Mouse (Mus musculus): ENCODE measurements around the gene Ndufc2. TPM values are rescaled to one million over a fixed set of nuclear protein-coding genes. Genes with fewer than 3 reads are reported as not detected.

Ndufc2 gene
- polyA plus RNA-seq, 1 experiment from 2014 or later: 535 TPM

GRCm38 (mm10) chr7:97414915-97415687 lies 15.3 kb downstream of the Ndufc2 start:
- H3K4me2 ChIP-seq (replicated peaks; ENCODE audit: low read depth, low read length): no peak overlapping the region
- 48% methylated on average over 9 of the region's 9 CpGs for WGBS
- H3K4me3 ChIP-seq (ENCODE audit: low read depth, low read length): no peak overlapping the region
- ATAC-seq (no peak), DNase-seq (ENCODE audit: low spot score) (no peak)
- no peaks in the 10 kb centered on the region for H3K9me3 ChIP-seq (ENCODE audit: low read length)
- peaks cover 6% of the 10 kb centered on the region; the same call in 1 of the 2 replicates for H3K36me3 ChIP-seq (ENCODE audit: insufficient read depth, low read length)
- TF ChIP-seq EP300 (IDR thresholded peaks at IDR 0.05) (no peak), CTCF (IDR thresholded peaks at IDR 0.05) (no peak)
- no peaks in the 10 kb centered on the region for H3K4me1 ChIP-seq (ENCODE audit: insufficient read depth, low read depth, low read length)
- H3K27me3 ChIP-seq (replicated peaks; ENCODE audit: insufficient read depth, low read length): no peaks in the 10 kb centered on the region
- H3K9ac ChIP-seq (replicated peaks; ENCODE audit: low read depth): no peak overlapping the region
- H3K27ac ChIP-seq (ENCODE audit: low read length): no peak overlapping the region

GRCm38 (mm10) chr7:97416473-97416872 lies 16.7 kb downstream of the Ndufc2 start:
- Histone ChIP-seq H3K4me2 (replicated peaks; ENCODE audit: low read depth, low read length) (no peak overlapping the region), H3K36me3 (ENCODE audit: insufficient read depth, low read length) (no peaks in the 10 kb centered on the region), H3K4me1 (ENCODE audit: insufficient read depth, low read depth, low read length) (no peaks in the 10 kb centered on the region), H3K27me3 (replicated peaks; ENCODE audit: insufficient read depth, low read length) (no peaks in the 10 kb centered on the region), H3K4me3 (ENCODE audit: low read depth, low read length) (no peak overlapping the region), H3K9me3 (ENCODE audit: low read length) (no peaks in the 10 kb centered on the region), H3K27ac (ENCODE audit: low read length) (no peak overlapping the region), H3K9ac (replicated peaks; ENCODE audit: low read depth) (no peak overlapping the region)
- 86% methylated on average over 4 of the region's 4 CpGs for WGBS
- TF ChIP-seq CTCF (IDR thresholded peaks at IDR 0.05): no peak
- no peak for DNase-seq (ENCODE audit: low spot score)
- ATAC-seq: no peak

GRCm38 (mm10) chr7:97416906-97417777 lies 17.3 kb downstream of the Ndufc2 start, which contains the start of gene Thrsp:
TSS of gene Thrsp (minus strand) at chr7:97417730.
- DNase-seq (ENCODE audit: low spot score): peak; percentile 50
- Histone ChIP-seq H3K4me1 (ENCODE audit: insufficient read depth, low read depth, low read length) (no peaks in the 10 kb centered on the region; the same call in 1 of the 2 replicates), H3K36me3 (ENCODE audit: insufficient read depth, low read length) (no peaks in the 10 kb centered on the region), H3K9ac (replicated peaks; ENCODE audit: low read depth) (no peak within 1 kb of the TSS), H3K27ac (ENCODE audit: low read length) (no peak within 1 kb of the TSS), H3K27me3 (replicated peaks; ENCODE audit: insufficient read depth, low read length) (no peaks in the 10 kb centered on the region), H3K4me3 (ENCODE audit: low read depth, low read length) (no peak within 1 kb of the TSS), H3K4me2 (replicated peaks; ENCODE audit: low read depth, low read length) (no peak within 1 kb of the TSS), H3K9me3 (ENCODE audit: low read length) (no peaks in the 10 kb centered on the region)
- WGBS: 66% methylated on average over 25 of the region's 25 CpGs
- TF ChIP-seq CTCF (IDR thresholded peaks at IDR 0.05) (no peak), EP300 (IDR thresholded peaks at IDR 0.05) (no peak)
- ATAC-seq: peak; percentile 11; the same call in 1 of the 2 replicates

GRCm38 (mm10) chr7:97418717-97419116 lies 18.9 kb downstream of the Ndufc2 start:
- no peaks in the 10 kb centered on the region; the same call in 1 of the 2 replicates for H3K4me1 ChIP-seq (ENCODE audit: insufficient read depth, low read depth, low read length)
- ATAC-seq (peak; percentile 52), DNase-seq (ENCODE audit: low spot score) (peak; percentile 59)
- H3K27ac ChIP-seq (ENCODE audit: low read length): no peak overlapping the region
- no peak overlapping the region for H3K9ac ChIP-seq (replicated peaks; ENCODE audit: low read depth)
- WGBS: 49% methylated on average over 5 of the region's 5 CpGs
- H3K4me2 ChIP-seq (replicated peaks; ENCODE audit: low read depth, low read length): no peak overlapping the region
- no peaks in the 10 kb centered on the region for H3K9me3 ChIP-seq (ENCODE audit: low read length)
- TF ChIP-seq EP300 (IDR thresholded peaks at IDR 0.05): no peak
- TF ChIP-seq CTCF (IDR thresholded peaks at IDR 0.05): no peak
- no peaks in the 10 kb centered on the region for H3K36me3 ChIP-seq (ENCODE audit: insufficient read depth, low read length)
- no peak overlapping the region for H3K4me3 ChIP-seq (ENCODE audit: low read depth, low read length)
- H3K27me3 ChIP-seq (replicated peaks; ENCODE audit: insufficient read depth, low read length): no peaks in the 10 kb centered on the region

- H3K4me3 ChIP-seq (ENCODE audit: low read depth, low read length): no peak overlapping the region
- ATAC-seq (no peak), DNase-seq (ENCODE audit: low spot score) (no peak)
- no peaks in the 10 kb centered on the region for H3K27me3 ChIP-seq (replicated peaks; ENCODE audit: insufficient read depth, low read length)
- H3K36me3 ChIP-seq (ENCODE audit: insufficient read depth, low read length): no peaks in the 10 kb centered on the region
- no peaks in the 10 kb centered on the region for H3K9me3 ChIP-seq (ENCODE audit: low read length)
- no peak overlapping the region for H3K27ac ChIP-seq (ENCODE audit: low read length)
- no peak for TF ChIP-seq EP300 (IDR thresholded peaks at IDR 0.05)
- TF ChIP-seq CTCF (IDR thresholded peaks at IDR 0.05): no peak
- WGBS: 77% methylated on average over 5 of the region's 5 CpGs
- no peak overlapping the region for H3K9ac ChIP-seq (replicated peaks; ENCODE audit: low read depth)
- H3K4me1 ChIP-seq (ENCODE audit: insufficient read depth, low read depth, low read length): no peaks in the 10 kb centered on the region; the same call in 1 of the 2 replicates
- no peak overlapping the region for H3K4me2 ChIP-seq (replicated peaks; ENCODE audit: low read depth, low read length)
Observed at GRCm38 (mm10) chr7:97419163-97419562, 19.4 kb downstream of the Ndufc2 start.

- Histone ChIP-seq H3K4me2 (replicated peaks; ENCODE audit: low read depth, low read length) (no peak overlapping the region), H3K27me3 (replicated peaks; ENCODE audit: insufficient read depth, low read length) (no peaks in the 10 kb centered on the region), H3K4me1 (ENCODE audit: insufficient read depth, low read depth, low read length) (no peaks in the 10 kb centered on the region; the same call in 1 of the 2 replicates), H3K27ac (ENCODE audit: low read length) (no peak overlapping the region), H3K36me3 (ENCODE audit: insufficient read depth, low read length) (no peaks in the 10 kb centered on the region), H3K9me3 (ENCODE audit: low read length) (no peaks in the 10 kb centered on the region), H3K4me3 (ENCODE audit: low read depth, low read length) (no peak overlapping the region), H3K9ac (replicated peaks; ENCODE audit: low read depth) (no peak overlapping the region)
- TF ChIP-seq CTCF (IDR thresholded peaks at IDR 0.05): no peak
- TF ChIP-seq EP300 (IDR thresholded peaks at IDR 0.05): no peak
- no peak for DNase-seq (ENCODE audit: low spot score)
- 44% methylated on average over 1 of the region's 1 CpGs for WGBS
- no peak for ATAC-seq
Observed at GRCm38 (mm10) chr7:97420406-97420805, 20.6 kb downstream of the Ndufc2 start.

Measured in lung, postnatal 0 days (tissue).